Mouse (Mus musculus): ENCODE measurements around the gene Gm11096.

DNA sequence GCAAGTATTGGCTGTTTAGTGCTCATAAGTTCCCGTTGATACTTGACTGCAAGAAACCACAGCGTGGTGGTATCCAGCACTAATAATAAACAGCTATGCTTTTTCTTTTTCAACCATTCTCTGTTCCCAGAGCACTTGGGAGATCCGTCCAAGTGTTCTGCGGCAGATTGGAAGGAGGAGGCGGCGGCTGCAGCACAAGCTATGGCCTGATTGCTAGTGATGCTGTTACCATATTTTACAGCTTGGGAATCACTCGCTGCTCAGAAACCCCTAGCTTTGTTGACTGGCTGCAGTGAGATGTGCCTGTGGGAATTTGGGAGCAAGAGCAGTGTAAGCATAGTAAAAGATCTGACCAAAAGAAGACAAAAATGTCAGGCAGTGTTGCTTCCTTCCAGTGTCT, 14.3 kb upstream of the Gm11096 start:
- TF ChIP-seq CTCF (IDR thresholded peaks at IDR 0.05; ENCODE audit: low read depth) (no peak), EP300 (IDR thresholded peaks at IDR 0.05; ENCODE audit: low read depth) (no peak)

Measured in liver, embryonic 14.5 days (tissue).